Mouse (Mus musculus) midbrain, embryonic 12.5 days (tissue): ENCODE results near the gene Spata1. TPM values are rescaled to one million over a fixed set of nuclear protein-coding genes. Genes with fewer than 3 reads are reported as not detected.

Experiments used
- ATAC-seq: fragments of 200-750 bp; cut with Nextera tagmentation; 2 replicates; pipeline ENCODE4 v1.8.0; 2017; ENCODE audit warnings: low read depth, moderate TSS enrichment, moderate library complexity; ENCODE audit not compliant: low FRiP score
- H3K27ac ChIP-seq: fragments of 300-500 bp; sonication (generic); replicated peaks from 2 replicates; pipeline ENCODE4 v1.5.1; 2016; ENCODE audit warnings: mild to moderate bottlenecking
- H3K27me3 ChIP-seq: fragments of 300-500 bp; sonication (generic); 2 replicates; pipeline ENCODE4 v1.6.1; 2016; ENCODE audit warnings: mild to moderate bottlenecking
- H3K36me3 ChIP-seq: fragments of 300-500 bp; sonication (generic); 2 replicates; pipeline ENCODE4 v1.6.1; 2016
- H3K4me1 ChIP-seq: fragments of 300-500 bp; sonication (generic); 2 replicates; pipeline ENCODE4 v1.6.1; 2016
- H3K4me2 ChIP-seq: fragments of 300-500 bp; sonication (generic); replicated peaks from 2 replicates; pipeline ENCODE4 v1.6.1; 2016; ENCODE audit warnings: mild to moderate bottlenecking, moderate library complexity
- H3K4me3 ChIP-seq: fragments of 300-500 bp; sonication (generic); 2 replicates; pipeline ENCODE4 v1.5.1; 2016; ENCODE audit warnings: mild to moderate bottlenecking
- H3K9ac ChIP-seq: fragments of 300-500 bp; sonication (generic); replicated peaks from 2 replicates; pipeline ENCODE4 v1.6.1; 2016; ENCODE audit warnings: mild to moderate bottlenecking, moderate library complexity
- H3K9me3 ChIP-seq: fragments of 300-500 bp; sonication (generic); 2 replicates; pipeline ENCODE4 v1.6.1; 2016; ENCODE audit warnings: mild to moderate bottlenecking
- WGBS: fragments of 180-500 bp; shearing (Covaris S2); methylation state at CpG from one replicate; pipeline ENCODE4 v1.1.7; 2016; 5-methylcytosine and 5-hydroxymethylcytosine counted together
- polyA plus RNA-seq: library from polyadenylated mRNA; unstranded; fragments of >200 nt; fragmentation: Nextera tagmentation; extraction: Ambion mirVana; gene quantifications from 2 replicates; pipeline ENCODE4 v1.2.1, GENCODE M21; 2016

Spata1 gene
- polyA plus RNA-seq = 8.0 and 8.2 TPM in 2 replicates

DNA sequence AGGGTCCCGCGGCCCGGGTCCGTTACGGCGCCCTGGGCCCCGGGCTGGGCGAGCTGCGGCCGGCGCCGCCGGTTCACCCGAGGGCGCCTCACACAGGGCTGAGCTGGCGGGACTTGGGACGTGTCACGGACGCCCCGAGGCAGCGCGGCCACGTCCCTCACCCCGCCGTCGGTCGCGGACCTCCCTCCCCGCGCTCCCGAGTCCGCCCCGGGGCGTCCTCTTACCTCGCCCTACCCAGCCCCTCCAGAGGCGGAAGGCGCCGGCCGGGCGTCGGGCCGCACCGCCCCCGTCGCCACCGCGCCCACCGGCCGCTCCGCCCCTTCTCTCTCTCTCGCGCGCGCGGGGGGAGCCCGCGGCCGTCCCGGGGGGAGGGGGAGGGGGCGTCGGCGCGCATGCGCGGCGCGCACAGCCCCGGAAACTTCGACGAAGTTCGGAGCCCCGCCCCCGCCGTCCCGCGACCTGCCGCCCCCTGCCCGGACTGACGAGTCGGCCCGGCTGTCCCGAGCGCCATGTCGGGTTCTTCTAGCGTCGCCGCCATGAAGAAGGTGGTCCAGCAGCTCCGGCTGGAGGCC lies at the start of gene Spata1, which contains the start of gene Gng5:
TSS of gene Spata1 (minus strand) at position 323 of the 572 bp plus-strand sequence.
TSS of gene Gng5 (plus strand) at position 377 of the 572 bp plus-strand sequence.
- Histone ChIP-seq H3K27me3 (no peaks in the 10 kb centered on the region; the same call in 1 of the 2 replicates), H3K4me2 (peak within 1 kb of the TSS; percentile 54), H3K4me1 (peaks cover 21% of the 10 kb centered on the region), H3K9ac (peak within 1 kb of the TSS; percentile 86), H3K9me3 (no peaks in the 10 kb centered on the region), H3K27ac (peak within 1 kb of the TSS; percentile 84), H3K36me3 (peaks cover 11% of the 10 kb centered on the region), H3K4me3 (peak within 1 kb of the TSS; percentile 84)
- WGBS = under 1% methylated on average over 41 of the region's 88 CpGs
- peak; percentile 90 for ATAC-seq

DNA sequence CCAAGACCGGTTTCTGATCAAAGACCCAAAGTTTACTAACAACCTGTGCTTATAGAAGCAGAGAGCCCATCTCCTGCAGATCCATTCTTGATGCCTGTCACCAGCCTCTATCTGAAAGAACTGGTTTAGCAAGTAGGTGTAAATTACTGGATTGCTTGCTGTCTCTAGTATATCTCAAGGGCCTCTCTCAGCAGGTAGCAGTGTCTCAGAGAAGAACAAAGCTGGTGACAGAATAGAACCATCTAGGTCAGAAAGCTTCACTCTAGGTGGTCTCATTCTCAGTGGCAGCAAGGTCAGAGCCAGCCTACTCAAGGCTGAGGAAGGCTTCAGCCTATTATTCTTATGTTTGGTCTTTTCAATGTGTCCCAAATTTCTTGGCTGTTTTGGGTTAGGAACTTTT lies 44.1 kb upstream of the Spata1 start:
- H3K9me3 ChIP-seq = no peaks in the 10 kb centered on the region
- H3K4me3 ChIP-seq = no peak overlapping the region
- ATAC-seq = no peak
- no peak overlapping the region for H3K9ac ChIP-seq
- H3K27ac ChIP-seq = no peak overlapping the region
- H3K36me3 ChIP-seq = no peaks in the 10 kb centered on the region
- no peaks in the 10 kb centered on the region for H3K27me3 ChIP-seq
- H3K4me2 ChIP-seq = no peak overlapping the region
- no peaks in the 10 kb centered on the region for H3K4me1 ChIP-seq
- WGBS = 51% methylated on average over 1 of the region's 1 CpGs

DNA sequence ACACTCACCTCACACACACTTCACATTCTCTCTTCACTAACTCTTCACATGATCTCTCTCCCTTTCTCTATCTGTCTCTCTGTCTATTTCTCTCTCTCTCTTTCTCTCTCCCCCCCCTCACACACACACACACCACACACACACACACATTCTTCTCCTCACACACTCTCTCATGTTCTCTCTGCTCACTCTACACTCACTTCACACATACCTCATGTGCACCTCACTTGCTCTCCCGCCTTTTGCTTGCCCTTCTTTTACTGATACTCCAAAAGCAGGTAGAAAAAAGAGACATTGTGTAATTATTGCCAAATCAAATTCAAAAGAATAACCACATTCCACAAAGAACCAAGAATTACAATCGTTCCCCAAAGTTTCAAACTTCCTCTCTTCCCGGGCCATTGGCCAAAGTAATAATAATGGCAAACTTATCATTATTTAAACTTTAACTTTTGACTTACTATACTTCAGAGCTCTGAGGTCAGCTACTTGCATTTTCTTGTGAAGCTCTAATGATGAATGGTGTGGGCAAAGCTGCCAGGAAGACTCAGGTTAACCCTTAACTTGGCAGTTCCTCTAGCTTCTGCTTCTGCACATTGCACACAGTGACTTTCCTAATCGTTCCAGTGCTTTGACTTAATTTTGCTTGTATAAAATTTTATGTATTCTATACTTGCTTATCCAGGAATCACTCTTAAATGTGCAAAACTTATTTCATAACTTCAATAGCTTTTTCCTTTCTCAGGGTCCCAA lies 41.1 kb upstream of the Spata1 start:
- Histone ChIP-seq H3K4me1 (no peaks in the 10 kb centered on the region), H3K9ac (no peak overlapping the region), H3K27me3 (no peaks in the 10 kb centered on the region), H3K9me3 (no peaks in the 10 kb centered on the region), H3K4me2 (no peak overlapping the region), H3K4me3 (no peak overlapping the region), H3K36me3 (no peaks in the 10 kb centered on the region), H3K27ac (no peak overlapping the region)
- 90% methylated on average over 4 of the region's 4 CpGs for WGBS
- no peak for ATAC-seq

DNA sequence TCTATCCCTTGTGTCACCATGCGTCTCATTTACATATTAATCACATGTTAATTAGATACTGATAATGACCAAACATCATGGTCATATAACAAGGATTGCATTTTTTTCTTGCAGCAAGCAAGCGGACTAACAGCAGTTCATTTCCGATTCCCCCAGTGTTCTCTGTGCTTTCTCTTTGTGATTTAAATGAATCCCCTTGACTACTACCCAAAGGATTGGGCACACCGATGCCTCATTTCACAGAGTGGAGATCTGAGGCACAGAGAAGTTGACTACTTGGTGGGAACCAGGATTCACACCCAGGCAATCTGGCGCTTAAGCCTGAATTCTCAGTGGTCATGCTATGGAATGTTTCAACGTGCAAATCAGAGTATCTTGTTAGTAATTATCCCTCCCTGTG lies 35.4 kb upstream of the Spata1 start:
- WGBS = 55% methylated on average over 6 of the region's 6 CpGs
- no peaks in the 10 kb centered on the region for H3K27me3 ChIP-seq
- no peak overlapping the region for H3K4me3 ChIP-seq

DNA sequence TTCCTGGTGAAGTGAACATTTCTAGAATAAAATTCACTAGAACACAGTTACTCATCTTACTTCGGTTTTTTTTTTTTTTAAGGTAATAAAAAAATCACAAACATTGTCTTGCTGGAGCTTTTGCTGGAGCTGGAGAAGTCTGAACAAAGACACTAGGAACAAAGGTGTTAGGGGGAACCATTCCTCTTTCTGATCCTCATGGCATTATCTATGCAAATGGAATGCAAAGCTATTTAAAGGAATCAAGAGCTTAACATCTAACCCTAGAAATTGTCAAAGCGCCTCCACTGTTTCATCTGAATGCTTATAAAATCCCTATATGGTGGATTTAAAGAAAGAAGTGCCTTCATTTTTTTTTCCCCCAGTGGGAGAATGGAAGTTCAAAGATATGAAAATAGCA lies 28.8 kb upstream of the Spata1 start:
- no peak overlapping the region for H3K9ac ChIP-seq
- no peak overlapping the region for H3K4me3 ChIP-seq
- H3K9me3 ChIP-seq = no peaks in the 10 kb centered on the region
- no peaks in the 10 kb centered on the region for H3K36me3 ChIP-seq
- H3K4me1 ChIP-seq = no peaks in the 10 kb centered on the region; the same call in 1 of the 2 replicates
- H3K4me2 ChIP-seq = no peak overlapping the region
- H3K27ac ChIP-seq = no peak overlapping the region; the same call in 1 of the 2 replicates
- 16% methylated on average over 2 of the region's 2 CpGs for WGBS
- ATAC-seq = 0 out of 2 replicates have a peak, but pooled peaks have one; percentile 62
- H3K27me3 ChIP-seq = no peaks in the 10 kb centered on the region

More for the DNA sequence above, 35.4 kb upstream of the Spata1 start:
- no peaks in the 10 kb centered on the region for H3K9me3 ChIP-seq
- no peak overlapping the region for H3K27ac ChIP-seq
- H3K4me1 ChIP-seq = no peaks in the 10 kb centered on the region
- H3K9ac ChIP-seq = no peak overlapping the region
- H3K36me3 ChIP-seq = no peaks in the 10 kb centered on the region
- ATAC-seq = no peak
- no peak overlapping the region for H3K4me2 ChIP-seq

DNA sequence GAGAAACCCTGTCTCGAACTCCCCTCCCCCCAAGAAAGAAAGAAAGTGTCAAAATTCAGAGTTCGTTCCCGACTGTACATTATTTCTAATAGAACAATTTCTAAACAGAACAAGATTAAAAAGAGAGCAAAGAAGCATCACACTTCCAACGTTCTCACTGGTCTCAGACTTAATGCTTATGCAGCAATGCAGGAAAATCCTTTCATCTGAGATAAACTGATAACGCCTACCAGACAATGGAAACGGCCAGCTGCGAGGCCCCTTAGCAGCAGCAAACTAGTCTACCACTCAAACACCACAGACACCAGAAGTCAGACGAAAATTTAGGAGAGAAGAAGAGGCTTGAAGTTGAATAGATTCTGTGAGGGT lies 22.1 kb upstream of the Spata1 start:
- H3K36me3 ChIP-seq = peaks cover 18% of the 10 kb centered on the region
- no peaks in the 10 kb centered on the region for H3K27me3 ChIP-seq
- WGBS = 19% methylated on average over 8 of the region's 8 CpGs
- H3K9ac ChIP-seq = peak overlapping the region; percentile 76; the same call in 1 of the 2 replicates
- H3K9me3 ChIP-seq = no peaks in the 10 kb centered on the region
- H3K4me1 ChIP-seq = no peaks in the 10 kb centered on the region
- peak overlapping the region; percentile 96 for H3K27ac ChIP-seq
- ATAC-seq = peak; percentile 13; the same call in 1 of the 2 replicates
- H3K4me3 ChIP-seq = peak overlapping the region; percentile 81
- H3K4me2 ChIP-seq = peak overlapping the region; percentile 64

DNA sequence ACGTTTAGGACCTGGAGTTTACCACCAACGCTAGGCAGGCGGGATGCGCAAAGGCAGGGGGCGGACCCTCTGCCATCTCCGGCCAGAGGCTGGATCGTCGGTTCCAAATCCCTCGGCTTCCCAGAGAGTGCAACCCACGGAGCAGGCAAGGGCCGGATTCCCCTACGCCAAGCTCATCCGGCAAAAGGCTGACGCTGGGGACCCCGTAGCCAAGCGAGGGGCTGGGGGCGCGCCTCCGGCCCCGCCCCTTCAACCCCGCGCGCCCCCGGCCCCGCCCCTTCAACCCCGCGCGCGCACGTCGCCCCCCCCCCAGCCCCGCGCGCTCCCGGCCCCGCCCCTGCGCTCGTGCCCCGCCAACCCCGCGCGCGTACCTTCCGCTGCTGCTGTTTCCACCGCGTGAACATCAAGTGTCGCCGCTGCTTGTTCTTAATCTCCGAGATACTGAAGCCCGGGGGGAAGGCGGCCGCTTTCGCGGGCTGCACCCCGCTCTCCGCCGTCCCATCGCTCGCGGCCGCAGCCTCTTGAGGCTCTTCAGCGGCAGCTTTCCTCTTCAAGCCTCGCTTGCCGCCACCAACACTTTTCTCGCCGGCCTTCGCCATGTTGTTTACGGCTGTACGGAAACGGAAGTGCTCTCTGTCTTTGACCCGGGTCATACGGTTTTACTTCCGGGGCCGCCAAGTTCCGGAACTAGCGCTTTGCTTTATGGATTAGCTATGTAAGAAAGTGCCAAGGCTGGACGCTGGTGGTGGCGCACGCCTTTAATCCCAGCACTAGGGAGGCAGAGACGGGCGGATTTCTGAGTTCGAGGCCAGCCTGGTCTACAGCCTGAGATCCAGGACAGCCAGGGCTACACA lies 21.5 kb upstream of the Spata1 start, which contains the start of gene Rpf1:
TSS of gene Rpf1 (minus strand) at position 632 of the 854 bp plus-strand sequence.
- Histone ChIP-seq H3K4me3 (peak within 1 kb of the TSS; percentile 81), H3K36me3 (peaks cover 18% of the 10 kb centered on the region), H3K4me2 (peak within 1 kb of the TSS; percentile 64), H3K27me3 (no peaks in the 10 kb centered on the region), H3K4me1 (no peaks in the 10 kb centered on the region), H3K27ac (peak within 1 kb of the TSS; percentile 96), H3K9me3 (no peaks in the 10 kb centered on the region), H3K9ac (peak within 1 kb of the TSS; percentile 76)
- ATAC-seq = peak; percentile 95
- under 1% methylated on average over 50 of the region's 82 CpGs for WGBS

DNA sequence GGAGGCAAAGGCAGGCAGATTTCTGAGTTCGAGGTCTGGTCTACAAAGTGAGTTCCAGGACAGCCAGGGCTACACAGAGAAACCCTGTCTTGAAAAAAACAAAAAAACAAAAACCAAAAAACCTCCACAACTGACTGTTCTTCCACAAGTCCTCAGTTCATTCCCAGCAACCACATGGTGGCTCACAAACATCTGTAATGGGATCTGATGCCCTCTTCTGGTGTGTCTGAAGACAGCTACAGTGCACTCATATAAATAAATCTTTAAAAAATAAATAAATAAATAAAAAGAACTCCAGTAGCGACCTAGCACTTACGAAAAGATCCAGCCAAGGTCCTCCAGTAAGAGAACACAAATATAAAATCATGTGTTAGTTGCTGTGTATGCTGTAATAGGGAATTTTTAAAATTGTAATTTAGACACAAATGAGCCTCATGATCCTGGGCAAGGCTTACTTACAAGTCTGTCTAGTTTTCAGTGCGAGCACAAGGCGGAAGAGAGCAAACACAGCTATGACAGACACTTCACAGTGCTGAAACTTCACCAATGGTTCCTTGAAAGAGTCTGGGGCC lies 20.8 kb upstream of the Spata1 start:
- H3K27me3 ChIP-seq = no peaks in the 10 kb centered on the region
- H3K36me3 ChIP-seq = peaks cover 24% of the 10 kb centered on the region

DNA sequence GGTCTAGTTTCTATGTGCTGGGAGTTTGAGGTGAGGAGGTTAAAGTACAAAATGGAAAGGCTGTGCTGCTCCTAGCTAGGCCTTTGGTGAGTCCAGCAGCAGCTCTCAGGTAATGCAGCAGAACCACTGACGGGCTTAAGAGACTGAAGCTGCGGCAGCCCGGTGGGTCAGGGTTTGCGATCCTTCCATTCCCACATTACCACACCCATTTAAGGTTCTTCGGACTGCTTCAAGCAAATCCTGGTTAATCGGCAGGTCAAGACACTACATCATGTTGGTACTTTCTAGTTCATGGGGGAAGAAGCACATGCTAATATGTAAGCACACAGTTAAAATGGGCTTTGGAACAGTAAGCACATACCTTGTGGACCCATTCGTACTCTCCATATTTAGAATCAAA lies 7.2 kb upstream of the Spata1 start:
- H3K9ac ChIP-seq = no peak overlapping the region
- ATAC-seq = no peak
- WGBS = 92% methylated on average over 7 of the region's 7 CpGs

More for the DNA sequence above, 20.8 kb upstream of the Spata1 start:
- 42% methylated on average over 5 of the region's 5 CpGs for WGBS
- Histone ChIP-seq H3K4me2 (peak overlapping the region; percentile 64), H3K4me1 (no peaks in the 10 kb centered on the region), H3K9ac (peak overlapping the region; percentile 76), H3K9me3 (no peaks in the 10 kb centered on the region), H3K27ac (peak overlapping the region; percentile 96), H3K4me3 (peak overlapping the region; percentile 81)
- ATAC-seq = 0 out of 2 replicates have a peak, but pooled peaks have one; percentile 1

DNA sequence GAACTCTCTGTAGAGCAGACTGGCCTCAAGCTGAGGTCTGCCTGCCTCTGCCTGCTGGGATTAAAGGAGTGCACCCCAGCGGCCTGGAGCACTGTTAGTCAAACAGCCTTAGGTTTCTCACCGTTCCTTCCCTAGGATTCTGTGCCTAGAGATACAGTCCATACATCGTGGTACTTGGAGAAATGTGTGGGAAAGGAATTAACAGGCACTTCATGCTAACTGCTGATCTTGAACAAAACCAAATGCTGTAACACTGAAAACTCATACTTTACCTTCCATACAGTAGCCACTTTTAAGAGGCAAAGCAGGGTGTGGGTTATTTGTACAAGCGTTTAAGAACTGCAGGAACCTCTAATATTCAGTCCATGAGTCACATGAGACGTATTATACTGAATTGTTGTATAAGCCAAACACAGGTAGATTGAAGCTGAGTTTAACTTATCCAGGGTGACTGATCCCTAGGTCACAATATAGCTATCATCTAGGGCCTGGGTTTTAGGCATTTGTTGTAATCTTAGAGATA lies 2.1 kb upstream of the Spata1 start:
- 61% methylated on average over 5 of the region's 5 CpGs for WGBS
- ATAC-seq = no peak
- H3K9me3 ChIP-seq = no peaks in the 10 kb centered on the region
- peak overlapping the region; percentile 84 for H3K4me3 ChIP-seq
- H3K4me1 ChIP-seq = peaks cover 21% of the 10 kb centered on the region
- no peaks in the 10 kb centered on the region; the same call in 1 of the 2 replicates for H3K27me3 ChIP-seq
- H3K4me2 ChIP-seq = peak overlapping the region; percentile 54
- H3K27ac ChIP-seq = no peak overlapping the region
- H3K36me3 ChIP-seq = peaks cover 27% of the 10 kb centered on the region
- H3K9ac ChIP-seq = no peak overlapping the region; the same call in 1 of the 2 replicates

More for the DNA sequence above, 7.2 kb upstream of the Spata1 start:
- Histone ChIP-seq H3K27me3 (no peaks in the 10 kb centered on the region), H3K4me2 (no peak overlapping the region), H3K4me1 (peaks cover 9% of the 10 kb centered on the region), H3K9me3 (no peaks in the 10 kb centered on the region), H3K36me3 (peaks cover 68% of the 10 kb centered on the region), H3K27ac (no peak overlapping the region), H3K4me3 (no peak overlapping the region)

DNA sequence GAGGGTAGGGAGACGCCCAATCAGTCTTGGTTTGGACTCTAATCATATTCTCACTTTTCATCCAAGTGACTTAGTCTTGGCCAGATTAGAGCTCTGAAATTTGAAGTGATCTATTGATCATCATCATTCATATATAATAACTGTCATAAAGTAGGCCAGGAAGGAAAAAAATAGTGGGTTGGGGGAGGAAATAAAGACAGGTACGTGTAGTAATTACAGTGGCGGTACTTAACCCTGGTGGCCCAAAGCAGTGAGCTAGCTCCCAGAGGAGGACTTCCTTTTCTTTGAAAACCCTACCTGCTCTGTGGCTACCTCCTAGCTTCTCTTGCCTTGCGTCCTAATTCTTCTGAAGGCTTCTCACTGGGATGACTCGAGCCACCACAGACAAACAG lies 1.3 kb upstream of the Spata1 start:
- H3K27ac ChIP-seq = 0 out of 2 replicates have a peak overlapping the region, but pooled peaks have one; percentile 84
- ATAC-seq = no peak
- 9% methylated on average over 5 of the region's 5 CpGs for WGBS

More for the DNA sequence above, 1.3 kb upstream of the Spata1 start:
- peak overlapping the region; percentile 84 for H3K4me3 ChIP-seq
- H3K36me3 ChIP-seq = peaks cover 20% of the 10 kb centered on the region
- peaks cover 21% of the 10 kb centered on the region for H3K4me1 ChIP-seq
- no peaks in the 10 kb centered on the region; the same call in 1 of the 2 replicates for H3K27me3 ChIP-seq
- peak overlapping the region; percentile 54 for H3K4me2 ChIP-seq
- H3K9ac ChIP-seq = peak overlapping the region; percentile 86
- H3K9me3 ChIP-seq = no peaks in the 10 kb centered on the region
